Mouse (Mus musculus) hindbrain, embryonic 15.5 days (tissue): ENCODE measurements around the gene Cdkn2d. TPM values are rescaled to one million over a fixed set of nuclear protein-coding genes. Genes with fewer than 3 reads are reported as not detected.

ENCODE experiments used
- polyA plus RNA-seq: library from polyadenylated mRNA; unstranded; fragments of >200 nt; fragmentation: Nextera tagmentation; extraction: Ambion mirVana; gene quantifications from 2 replicates; pipeline ENCODE4 v1.2.1, GENCODE M21; 2015

Cdkn2d gene
- polyA plus RNA-seq, 1 experiment from 2014 or later, result 111 TPM

Other genes with a start within 250 kb of the Cdkn2d start
- 0.58 and 3.0 TPM in 2 replicates for gene Zglp1, start 224.3 kb downstream of the Cdkn2d start, polyA plus RNA-seq
- 1.7 and 2.8 TPM in 2 replicates for gene Gm49373, start 218.3 kb downstream of the Cdkn2d start, polyA plus RNA-seq
- 71.0 and 74.1 TPM in 2 replicates for gene Fdx1l, start 217.8 kb downstream of the Cdkn2d start, polyA plus RNA-seq
- gene Gm38431, start 199.4 kb downstream of the Cdkn2d start, polyA plus RNA-seq, result 1.3 and 3.1 TPM in 2 replicates
- gene Raver1, start 199.4 kb downstream of the Cdkn2d start, polyA plus RNA-seq, result 31.7 and 37.8 TPM in 2 replicates
- gene Tyk2, start 160.2 kb downstream of the Cdkn2d start, polyA plus RNA-seq, result 11.3 and 11.7 TPM in 2 replicates
- gene Cdc37, start 141.4 kb downstream of the Cdkn2d start, polyA plus RNA-seq, result 211 TPM in 2 replicates
- 36.5 and 41.0 TPM in 2 replicates for gene Pde4a, start 125.7 kb downstream of the Cdkn2d start, polyA plus RNA-seq
- 66.7 and 68.2 TPM in 2 replicates for gene Keap1, start 52.0 kb downstream of the Cdkn2d start, polyA plus RNA-seq
- 4.1 and 4.6 TPM in 2 replicates for gene S1pr5, start 43.0 kb downstream of the Cdkn2d start, polyA plus RNA-seq
- gene Atg4d, start 26.1 kb downstream of the Cdkn2d start, polyA plus RNA-seq, result 47.6 and 53.7 TPM in 2 replicates
- 14.9 and 15.7 TPM in 2 replicates for gene Kri1, start 3.4 kb downstream of the Cdkn2d start, polyA plus RNA-seq
- gene Ap1m2, start 20.9 kb upstream of the Cdkn2d start, polyA plus RNA-seq, result 2.7 and 3.1 TPM in 2 replicates
- gene Slc44a2, start 29.3 kb upstream of the Cdkn2d start, polyA plus RNA-seq, result 64.5 and 73.4 TPM in 2 replicates
- gene Ilf3, start 76.5 kb upstream of the Cdkn2d start, polyA plus RNA-seq, result 209 and 215 TPM in 2 replicates
- 53.2 and 55.8 TPM in 2 replicates for gene Qtrt1, start 120.4 kb upstream of the Cdkn2d start, polyA plus RNA-seq
- gene Dnm2, start 133.5 kb upstream of the Cdkn2d start, polyA plus RNA-seq, result 65.0 and 73.1 TPM in 2 replicates
- 58.7 and 62.9 TPM in 2 replicates for gene Tmed1, start 218.8 kb upstream of the Cdkn2d start, polyA plus RNA-seq
- 2.5 and 3.1 TPM in 2 replicates for gene AB124611, start 234.8 kb upstream of the Cdkn2d start, polyA plus RNA-seq